ENCODE assay signal across 25 mouse cellular contexts in the genomic region with DNA sequence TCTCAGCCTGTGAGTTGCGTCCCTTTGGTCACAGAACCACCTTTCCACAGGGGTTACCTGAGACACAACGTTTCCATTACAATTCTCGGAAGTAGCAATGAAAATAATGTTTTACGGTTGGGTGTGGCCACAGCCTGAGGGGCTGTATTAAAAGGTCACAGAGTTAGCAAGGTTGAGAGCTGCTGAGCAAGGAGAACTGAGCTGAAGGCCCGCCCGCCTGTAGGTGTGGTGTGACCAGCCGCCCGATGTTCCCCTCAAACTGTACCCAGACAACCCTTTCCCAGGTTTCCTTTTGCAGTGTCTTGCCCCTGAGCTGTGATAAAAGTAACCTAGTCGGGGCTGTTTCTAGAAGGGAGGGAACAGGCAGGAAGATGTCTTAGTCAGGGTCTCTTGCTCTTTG. TPM values are rescaled to one million over a fixed set of nuclear protein-coding genes. Genes with fewer than 3 reads are reported as not detected.
DNase-seq lines count a peak whose midpoint lies in the region; ATAC-seq and TF ChIP-seq lines count a peak whose summit lies in the region.
"Had no signal": no experiment of that assay in that cellular context is flagged by ENCODE, and none has a peak within 500 bp of the region (broad histone marks: within the 10 kb centered on the region; RNA-seq: fewer than 3 reads in every experiment).

No protein-coding gene starts in this region.

- DNase-seq in kidney, adult 9 months, result no peak
- peak; percentile 68 for DNase-seq in ES-CJ7 (ENCODE audit: low read depth, low spot score)
- no peak for DNase-seq in lung, adult 2 months
- DNase-seq: adrenal gland, postnatal 25 days; cerebellum, adult 18-20 months; cerebellum, postnatal 14 days; gastrocnemius, postnatal 10 days; heart, postnatal 14 days; layer of hippocampus, adult 9-11 months; liver, embryonic 13.5 days; lung, adult 18-20 months; right cerebral cortex, postnatal 25 days; spleen, adult 18-20 months had no signal

- H3K27me3 ChIP-seq in kidney, embryonic 15.5 days, result no peaks in the 10 kb centered on the region
- H3K27me3 ChIP-seq: forebrain, embryonic 13.5 days; hindbrain, embryonic 15.5 days; limb, embryonic 15.5 days; liver, embryonic 13.5 days had no signal

- WGBS in kidney, embryonic 15.5 days, result 30% methylated on average over 9 of the region's 9 CpGs
- WGBS in lung, adult 2 months, result 44% methylated on average over 9 of the region's 9 CpGs

- H3K9ac ChIP-seq in kidney, embryonic 15.5 days, result no peak overlapping the region
- H3K9ac ChIP-seq: forebrain, embryonic 13.5 days; hindbrain, embryonic 15.5 days; limb, embryonic 15.5 days; liver, embryonic 13.5 days had no signal

- no peaks in the 10 kb centered on the region for H3K9me3 ChIP-seq in kidney, embryonic 15.5 days (replicated peaks)
- H3K9me3 ChIP-seq: forebrain, embryonic 13.5 days; hindbrain, embryonic 15.5 days; limb, embryonic 10.5 days; limb, embryonic 15.5 days; liver, embryonic 13.5 days had no signal

- H3K36me3 ChIP-seq in kidney, embryonic 15.5 days, result peaks cover 16% of the 10 kb centered on the region; the same call in 1 of the 2 replicates

- TF ChIP-seq POLR2A in lung, adult 2 months (IDR thresholded peaks at IDR 0.05; ENCODE audit: borderline replicate concordance, extremely low read depth, low read depth, low read length), result no peak

- H3K4me1 ChIP-seq in kidney, embryonic 15.5 days, result peaks cover 21% of the 10 kb centered on the region
- H3K4me1 ChIP-seq in lung, adult 2 months (ENCODE audit: control insufficient read depth, insufficient read depth, low read length), result no peaks in the 10 kb centered on the region
- H3K4me1 ChIP-seq: forebrain, embryonic 13.5 days; hindbrain, embryonic 15.5 days; liver, embryonic 13.5 days had no signal

- peak overlapping the region; percentile 22; the same call in 1 of the 2 replicates for H3K27ac ChIP-seq in kidney, embryonic 15.5 days
- H3K27ac ChIP-seq: forebrain, embryonic 13.5 days; hindbrain, embryonic 10.5 days; hindbrain, embryonic 15.5 days; kidney, postnatal 0 days; limb, embryonic 15.5 days; liver, embryonic 13.5 days had no signal

- ATAC-seq in kidney, embryonic 15.5 days (replicated peaks; ENCODE audit: low FRiP score), result no peak
- ATAC-seq in inflammation-experienced regulatory T-cells, adult 6 months, result peak; percentile 28
- ATAC-seq in erythroid progenitor cell, adult 5-6 weeks (replicated peaks; ENCODE audit: low FRiP score, poor library complexity, severe bottlenecking), result no peak
- ATAC-seq in megakaryocyte-erythroid progenitor cell, adult 5-6 weeks (replicated peaks; ENCODE audit: low FRiP score, low TSS enrichment, poor library complexity, severe bottlenecking), result no peak
- ATAC-seq: forebrain, embryonic 13.5 days; midbrain, embryonic 16.5 days had no signal

- no peak overlapping the region for H3K4me3 ChIP-seq in kidney, embryonic 15.5 days (replicated peaks)
- no peak overlapping the region for H3K4me3 ChIP-seq in lung, adult 2 months (replicated peaks; ENCODE audit: extremely low read depth, low read depth, low read length)
- H3K4me3 ChIP-seq: forebrain, embryonic 13.5 days; hindbrain, embryonic 10.5 days; hindbrain, embryonic 15.5 days; limb, embryonic 10.5 days; limb, embryonic 15.5 days; liver, embryonic 13.5 days had no signal

- H3K4me2 ChIP-seq in kidney, embryonic 15.5 days, result peak overlapping the region; percentile 12; the same call in 1 of the 2 replicates
- H3K4me2 ChIP-seq: forebrain, embryonic 13.5 days; hindbrain, embryonic 15.5 days; limb, embryonic 15.5 days; liver, embryonic 13.5 days; midbrain, embryonic 11.5 days had no signal

- TF ChIP-seq CTCF in lung, adult 2 months (IDR thresholded peaks at IDR 0.05; ENCODE audit: insufficient read depth, low read length), result no peak

RNA-seq across cellular contexts. Expression of gene Pgs1, which starts 49.0 kb away (rescaled TPM):
- 34.1 and 38.9 TPM in 2 replicates for polyA plus RNA-seq in kidney, embryonic 15.5 days (2015; fragmentation: Nextera tagmentation; extraction: Ambion mirVana)
- polyA plus RNA-seq in inflammation-experienced regulatory T-cells, adult 6 months (2017; shearing (Covaris generic)), result 10 to 100 TPM; 26.4 to 38.4 (median 36.7) TPM
- polyA plus RNA-seq in lung, adult 2 months (2012; rRNA removed), result 83.2 and 104 TPM in 2 replicates
- total RNA-seq in erythroid progenitor cell, adult 5-6 weeks (2015; ENCODE audit: low replicate concordance), result 10.1 and 13.3 TPM in 2 replicates
- total RNA-seq in erythroid progenitor cell, adult 5-6 weeks (2017; ENCODE audit: low replicate concordance), result 5.1 and 22.5 TPM in 2 replicates
- total RNA-seq in megakaryocyte-erythroid progenitor cell, adult 5-6 weeks (2014; fragmentation: Nextera tagmentation), result 20.5 and 27.5 TPM in 2 replicates
- total RNA-seq in megakaryocyte-erythroid progenitor cell, adult 5-6 weeks (2017), result 5.6 and 6.4 TPM in 2 replicates
